Mouse (Mus musculus): ENCODE data around the gene Plekha7. TPM values are rescaled to one million over a fixed set of nuclear protein-coding genes. Genes with fewer than 3 reads are reported as not detected.

Gene Plekha7
- polyA plus RNA-seq (2012; rRNA removed): 24.4 and 26.9 TPM in 2 replicates

DNA sequence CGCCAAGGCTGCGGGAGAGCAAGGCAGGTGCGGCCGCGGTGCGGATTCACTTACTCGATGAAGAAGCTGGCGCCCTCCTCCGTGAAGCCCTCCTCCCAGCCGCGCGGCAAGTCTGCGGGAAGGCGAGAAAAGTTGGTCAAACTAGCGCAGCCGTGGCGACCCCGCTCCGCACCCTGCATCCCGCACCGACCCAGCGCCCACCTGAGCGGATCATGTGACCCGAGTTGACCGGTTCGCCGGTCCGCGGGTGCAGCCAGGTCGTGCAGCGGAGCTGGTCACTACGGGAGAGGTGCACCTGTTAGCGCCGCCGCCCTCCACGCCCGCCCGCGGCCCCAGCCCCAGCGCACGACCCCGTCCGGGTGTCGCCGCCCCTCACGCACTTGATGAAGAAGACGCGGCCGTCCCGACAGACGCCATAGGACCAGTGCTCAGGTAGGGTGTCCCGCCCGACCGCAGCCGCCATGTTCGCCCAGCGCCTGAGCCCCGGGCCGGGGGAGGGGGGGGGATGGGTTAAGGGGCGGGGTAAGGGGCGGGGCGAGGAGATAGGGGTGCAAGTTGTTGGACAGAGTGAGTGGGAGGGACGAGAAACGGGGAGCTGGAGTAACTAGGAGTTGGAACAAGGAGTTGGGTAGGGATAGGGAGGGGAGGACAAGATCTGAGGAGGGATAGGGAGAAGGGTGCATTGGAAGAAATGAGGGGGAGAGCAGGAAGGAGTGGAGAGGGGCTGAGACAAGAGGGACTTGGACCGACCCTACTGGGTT, at the start of gene Plekha7:
Gene Plekha7, minus strand, starts transcription at position 506 of the 761 bp plus-strand sequence.
- no peak for TF ChIP-seq POLR2A (IDR thresholded peaks at IDR 0.05; ENCODE audit: control insufficient read depth, extremely low read depth, insufficient read depth, low read length, poor library complexity)
- TF ChIP-seq CTCF (IDR thresholded peaks at IDR 0.05; ENCODE audit: borderline replicate concordance, control insufficient read depth, extremely low read depth, insufficient read depth, low read length, poor library complexity): no peak
- Histone ChIP-seq H3K4me3 (ENCODE audit: control insufficient read depth, insufficient read depth, low read length) (peak within 1 kb of the TSS; percentile 98), H3K36me3 (ENCODE audit: control insufficient read depth, insufficient read depth, low read length) (no peaks in the 10 kb centered on the region), H3K4me1 (replicated peaks; ENCODE audit: control insufficient read depth, insufficient read depth, low read length) (peaks cover 20% of the 10 kb centered on the region), H3K27me3 (ENCODE audit: control insufficient read depth, insufficient read depth, low read length) (peaks cover 6% of the 10 kb centered on the region; the same call in 1 of the 2 replicates), H3K27ac (ENCODE audit: control insufficient read depth, insufficient read depth, low read length) (no peak within 1 kb of the TSS)
- WGBS: under 1% methylated on average over 65 of the region's 65 CpGs
- DNase-seq: peak; percentile 58

GRCm38 (mm10) chr7:116336226-116336625, 28.1 kb upstream of the Plekha7 start:
- peaks cover 5% of the 10 kb centered on the region for H3K4me1 ChIP-seq (replicated peaks; ENCODE audit: control insufficient read depth, insufficient read depth, low read length)
- no peak for TF ChIP-seq CTCF (IDR thresholded peaks at IDR 0.05; ENCODE audit: borderline replicate concordance, control insufficient read depth, extremely low read depth, insufficient read depth, low read length, poor library complexity)
- H3K27ac ChIP-seq (ENCODE audit: control insufficient read depth, insufficient read depth, low read length): no peak overlapping the region
- H3K27me3 ChIP-seq (ENCODE audit: control insufficient read depth, insufficient read depth, low read length): no peaks in the 10 kb centered on the region
- no peak overlapping the region for H3K4me3 ChIP-seq (ENCODE audit: control insufficient read depth, insufficient read depth, low read length)
- WGBS: 44% methylated on average over 1 of the region's 1 CpGs
- H3K36me3 ChIP-seq (ENCODE audit: control insufficient read depth, insufficient read depth, low read length): peaks cover 27% of the 10 kb centered on the region
- peak; percentile 75 for DNase-seq

- Histone ChIP-seq H3K27me3 (ENCODE audit: control insufficient read depth, insufficient read depth, low read length) (no peaks in the 10 kb centered on the region), H3K36me3 (ENCODE audit: control insufficient read depth, insufficient read depth, low read length) (peaks cover 34% of the 10 kb centered on the region), H3K4me3 (ENCODE audit: control insufficient read depth, insufficient read depth, low read length) (no peak overlapping the region), H3K27ac (ENCODE audit: control insufficient read depth, insufficient read depth, low read length) (no peak overlapping the region), H3K4me1 (replicated peaks; ENCODE audit: control insufficient read depth, insufficient read depth, low read length) (peaks cover 5% of the 10 kb centered on the region)
- DNase-seq: no peak
- TF ChIP-seq POLR2A (IDR thresholded peaks at IDR 0.05; ENCODE audit: control insufficient read depth, extremely low read depth, insufficient read depth, low read length, poor library complexity) (no peak), CTCF (IDR thresholded peaks at IDR 0.05; ENCODE audit: borderline replicate concordance, control insufficient read depth, extremely low read depth, insufficient read depth, low read length, poor library complexity) (no peak)
- WGBS: 86% methylated on average over 6 of the region's 6 CpGs
Measured at GRCm38 (mm10) chr7:116335133-116335532, 27.0 kb upstream of the Plekha7 start.

DNA sequence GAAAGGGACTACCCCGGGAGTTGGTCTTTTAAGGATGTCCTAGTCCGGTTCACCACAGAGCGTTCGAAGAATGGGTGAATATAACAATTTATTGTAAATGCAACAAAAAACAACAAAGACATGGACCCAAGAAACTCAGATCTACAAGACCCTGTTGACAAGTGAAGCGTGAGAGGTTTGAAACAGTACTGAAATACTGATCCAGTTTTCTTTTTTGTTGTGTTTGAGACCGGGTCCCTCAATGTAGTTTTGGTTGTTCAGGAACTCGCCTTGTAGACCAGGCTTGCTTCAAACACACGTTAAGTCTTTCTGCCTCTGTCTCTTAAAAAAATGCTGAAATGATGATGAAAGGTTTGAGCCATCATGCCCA, 26.5 kb upstream of the Plekha7 start:
- Histone ChIP-seq H3K27ac (ENCODE audit: control insufficient read depth, insufficient read depth, low read length) (peak overlapping the region; percentile 61), H3K4me1 (replicated peaks; ENCODE audit: control insufficient read depth, insufficient read depth, low read length) (peaks cover 5% of the 10 kb centered on the region), H3K4me3 (ENCODE audit: control insufficient read depth, insufficient read depth, low read length) (peak overlapping the region; percentile 87), H3K27me3 (ENCODE audit: control insufficient read depth, insufficient read depth, low read length) (no peaks in the 10 kb centered on the region), H3K36me3 (ENCODE audit: control insufficient read depth, insufficient read depth, low read length) (peaks cover 30% of the 10 kb centered on the region)
- DNase-seq: no peak
- TF ChIP-seq CTCF (IDR thresholded peaks at IDR 0.05; ENCODE audit: borderline replicate concordance, control insufficient read depth, extremely low read depth, insufficient read depth, low read length, poor library complexity) (no peak), POLR2A (IDR thresholded peaks at IDR 0.05; ENCODE audit: control insufficient read depth, extremely low read depth, insufficient read depth, low read length, poor library complexity) (no peak)
- WGBS: 14% methylated on average over 8 of the region's 8 CpGs

- H3K27me3 ChIP-seq (ENCODE audit: control insufficient read depth, insufficient read depth, low read length): no peaks in the 10 kb centered on the region
- peak; percentile 97 for DNase-seq
- under 1% methylated on average over 78 of the region's 78 CpGs for WGBS
- H3K36me3 ChIP-seq (ENCODE audit: control insufficient read depth, insufficient read depth, low read length): peaks cover 25% of the 10 kb centered on the region
- peak within 1 kb of the TSS; percentile 61 for H3K27ac ChIP-seq (ENCODE audit: control insufficient read depth, insufficient read depth, low read length)
- H3K4me3 ChIP-seq (ENCODE audit: control insufficient read depth, insufficient read depth, low read length): peak within 1 kb of the TSS; percentile 87
- peaks cover 5% of the 10 kb centered on the region for H3K4me1 ChIP-seq (replicated peaks; ENCODE audit: control insufficient read depth, insufficient read depth, low read length)
- peak; percentile 94; the same call in 1 of the 2 replicates for TF ChIP-seq POLR2A (IDR thresholded peaks at IDR 0.05; ENCODE audit: control insufficient read depth, extremely low read depth, insufficient read depth, low read length, poor library complexity)
- peak; percentile 26; the same call in 1 of the 2 replicates for TF ChIP-seq CTCF (IDR thresholded peaks at IDR 0.05; ENCODE audit: borderline replicate concordance, control insufficient read depth, extremely low read depth, insufficient read depth, low read length, poor library complexity)
Measured at GRCm38 (mm10) chr7:116333713-116334668, 25.8 kb upstream of the Plekha7 start, which contains the start of gene Rps13. Gene Rps13 (minus strand): TSS chr7:116334195.

- peaks cover 25% of the 10 kb centered on the region for H3K36me3 ChIP-seq (ENCODE audit: control insufficient read depth, insufficient read depth, low read length)
- H3K4me1 ChIP-seq (replicated peaks; ENCODE audit: control insufficient read depth, insufficient read depth, low read length): peaks cover 7% of the 10 kb centered on the region
- H3K27ac ChIP-seq (ENCODE audit: control insufficient read depth, insufficient read depth, low read length): no peak overlapping the region
- no peak overlapping the region for H3K4me3 ChIP-seq (ENCODE audit: control insufficient read depth, insufficient read depth, low read length)
- no peaks in the 10 kb centered on the region for H3K27me3 ChIP-seq (ENCODE audit: control insufficient read depth, insufficient read depth, low read length)
- TF ChIP-seq POLR2A (IDR thresholded peaks at IDR 0.05; ENCODE audit: control insufficient read depth, extremely low read depth, insufficient read depth, low read length, poor library complexity) (no peak), CTCF (IDR thresholded peaks at IDR 0.05; ENCODE audit: borderline replicate concordance, control insufficient read depth, extremely low read depth, insufficient read depth, low read length, poor library complexity) (no peak)
- WGBS: 93% methylated on average over 2 of the region's 2 CpGs
- DNase-seq: no peak
Measured at GRCm38 (mm10) chr7:116331246-116331645, 23.1 kb upstream of the Plekha7 start.

Data from thymus, adult 2 months (tissue).